Mouse (Mus musculus): ENCODE measurements around the gene Inpp5k. TPM values are rescaled to one million over a fixed set of nuclear protein-coding genes. Genes with fewer than 3 reads are reported as not detected.

Inpp5k gene
- polyA plus RNA-seq (2016; fragmentation: Nextera tagmentation; extraction: Ambion mirVana) = 14.4 and 17.6 TPM in 2 replicates

GRCm38 (mm10) chr11:75630645-75631229 lies at the start of gene Inpp5k:
TSS of gene Inpp5k (plus strand) at chr11:75630988.
- WGBS = under 1% methylated on average over 53 of the region's 53 CpGs
- Histone ChIP-seq H3K36me3 (peaks cover 30% of the 10 kb centered on the region), H3K4me1 (peaks cover 34% of the 10 kb centered on the region), H3K4me3 (peak within 1 kb of the TSS; percentile 74), H3K27me3 (ENCODE audit: low read depth, poor library complexity, severe bottlenecking) (no peaks in the 10 kb centered on the region), H3K9me3 (replicated peaks) (no peaks in the 10 kb centered on the region), H3K27ac (peak within 1 kb of the TSS; percentile 86)
- peak; percentile 91 for DNase-seq (ENCODE audit: low spot score)

GRCm38 (mm10) chr11:75581495-75582149 lies 49.2 kb upstream of the Inpp5k start:
- Histone ChIP-seq H3K4me3 (no peak overlapping the region), H3K4me1 (peaks cover 10% of the 10 kb centered on the region), H3K36me3 (no peaks in the 10 kb centered on the region), H3K27me3 (ENCODE audit: low read depth, poor library complexity, severe bottlenecking) (no peaks in the 10 kb centered on the region), H3K9me3 (replicated peaks) (no peaks in the 10 kb centered on the region), H3K27ac (no peak overlapping the region)
- WGBS = 92% methylated on average over 7 of the region's 7 CpGs
- no peak for DNase-seq (ENCODE audit: low spot score)

GRCm38 (mm10) chr11:75583521-75583920 lies 47.3 kb upstream of the Inpp5k start:
- no peaks in the 10 kb centered on the region for H3K9me3 ChIP-seq (replicated peaks)
- 71% methylated on average over 2 of the region's 2 CpGs for WGBS
- H3K27me3 ChIP-seq (ENCODE audit: low read depth, poor library complexity, severe bottlenecking) = no peaks in the 10 kb centered on the region
- H3K4me3 ChIP-seq = no peak overlapping the region
- no peak overlapping the region for H3K27ac ChIP-seq
- DNase-seq (ENCODE audit: low spot score) = no peak
- no peaks in the 10 kb centered on the region for H3K36me3 ChIP-seq
- H3K4me1 ChIP-seq = peaks cover 16% of the 10 kb centered on the region

- Histone ChIP-seq H3K27ac (no peak overlapping the region), H3K27me3 (ENCODE audit: low read depth, poor library complexity, severe bottlenecking) (no peaks in the 10 kb centered on the region), H3K4me1 (peaks cover 21% of the 10 kb centered on the region), H3K36me3 (0 out of 2 replicates have a peak, but pooled peaks cover 2% of the 10 kb centered on the region), H3K9me3 (replicated peaks) (no peaks in the 10 kb centered on the region), H3K4me3 (no peak overlapping the region)
- DNase-seq (ENCODE audit: low spot score) = no peak
- WGBS = 80% methylated on average over 4 of the region's 4 CpGs
Measured at GRCm38 (mm10) chr11:75585061-75585460, 45.7 kb upstream of the Inpp5k start.

GRCm38 (mm10) chr11:75585978-75586377 lies 44.8 kb upstream of the Inpp5k start:
- no peak for DNase-seq (ENCODE audit: low spot score)
- WGBS = 83% methylated on average over 5 of the region's 5 CpGs

GRCm38 (mm10) chr11:75586963-75587362 lies 43.8 kb upstream of the Inpp5k start:
- H3K9me3 ChIP-seq (replicated peaks) = no peaks in the 10 kb centered on the region
- H3K27me3 ChIP-seq (ENCODE audit: low read depth, poor library complexity, severe bottlenecking) = no peaks in the 10 kb centered on the region
- no peak for DNase-seq (ENCODE audit: low spot score)
- H3K4me1 ChIP-seq = peaks cover 23% of the 10 kb centered on the region
- no peak overlapping the region for H3K27ac ChIP-seq
- WGBS = 83% methylated on average over 5 of the region's 5 CpGs
- H3K36me3 ChIP-seq = peaks cover 14% of the 10 kb centered on the region
- no peak overlapping the region for H3K4me3 ChIP-seq

More at GRCm38 (mm10) chr11:75585978-75586377, 44.8 kb upstream of the Inpp5k start:
- no peak overlapping the region for H3K4me3 ChIP-seq
- H3K27ac ChIP-seq = no peak overlapping the region
- H3K27me3 ChIP-seq (ENCODE audit: low read depth, poor library complexity, severe bottlenecking) = no peaks in the 10 kb centered on the region
- H3K36me3 ChIP-seq = 0 out of 2 replicates have a peak, but pooled peaks cover 4% of the 10 kb centered on the region
- no peaks in the 10 kb centered on the region for H3K9me3 ChIP-seq (replicated peaks)
- peaks cover 23% of the 10 kb centered on the region for H3K4me1 ChIP-seq

GRCm38 (mm10) chr11:75587493-75588284 lies 43.1 kb upstream of the Inpp5k start, which contains the start of gene Pitpna:
TSS of gene Pitpna (plus strand) at chr11:75588097.
- peaks cover 23% of the 10 kb centered on the region for H3K4me1 ChIP-seq
- peak within 1 kb of the TSS; percentile 91 for H3K27ac ChIP-seq
- H3K36me3 ChIP-seq = peaks cover 21% of the 10 kb centered on the region
- DNase-seq (ENCODE audit: low spot score) = peak; percentile 97
- H3K27me3 ChIP-seq (ENCODE audit: low read depth, poor library complexity, severe bottlenecking) = no peaks in the 10 kb centered on the region
- no peaks in the 10 kb centered on the region for H3K9me3 ChIP-seq (replicated peaks)
- H3K4me3 ChIP-seq = peak within 1 kb of the TSS; percentile 99
- WGBS = 6% methylated on average over 49 of the region's 49 CpGs

- Histone ChIP-seq H3K36me3 (peaks cover 29% of the 10 kb centered on the region), H3K4me3 (peak overlapping the region; percentile 99), H3K9me3 (replicated peaks) (no peaks in the 10 kb centered on the region), H3K4me1 (peaks cover 23% of the 10 kb centered on the region), H3K27ac (peak overlapping the region; percentile 91), H3K27me3 (ENCODE audit: low read depth, poor library complexity, severe bottlenecking) (no peaks in the 10 kb centered on the region)
- DNase-seq (ENCODE audit: low spot score) = no peak
- WGBS = 1% methylated on average over 37 of the region's 37 CpGs
Measured at GRCm38 (mm10) chr11:75588285-75588941, 42.4 kb upstream of the Inpp5k start.

- Histone ChIP-seq H3K27me3 (ENCODE audit: low read depth, poor library complexity, severe bottlenecking) (no peaks in the 10 kb centered on the region), H3K4me3 (no peak overlapping the region), H3K9me3 (replicated peaks) (no peaks in the 10 kb centered on the region), H3K4me1 (peaks cover 21% of the 10 kb centered on the region), H3K36me3 (peaks cover 69% of the 10 kb centered on the region), H3K27ac (no peak overlapping the region)
- DNase-seq (ENCODE audit: low spot score) = no peak
- WGBS = 80% methylated on average over 5 of the region's 5 CpGs
Measured at GRCm38 (mm10) chr11:75592612-75593011, 38.2 kb upstream of the Inpp5k start.

- Histone ChIP-seq H3K27ac (no peak overlapping the region), H3K9me3 (replicated peaks) (no peaks in the 10 kb centered on the region), H3K4me1 (peaks cover 5% of the 10 kb centered on the region), H3K4me3 (no peak overlapping the region), H3K36me3 (peaks cover 85% of the 10 kb centered on the region), H3K27me3 (ENCODE audit: low read depth, poor library complexity, severe bottlenecking) (no peaks in the 10 kb centered on the region)
- 82% methylated on average over 9 of the region's 9 CpGs for WGBS
- DNase-seq (ENCODE audit: low spot score) = no peak
Measured at GRCm38 (mm10) chr11:75594431-75594830, 36.4 kb upstream of the Inpp5k start.

- no peak for DNase-seq (ENCODE audit: low spot score)
- Histone ChIP-seq H3K36me3 (peaks cover 88% of the 10 kb centered on the region), H3K27me3 (ENCODE audit: low read depth, poor library complexity, severe bottlenecking) (no peaks in the 10 kb centered on the region), H3K27ac (no peak overlapping the region), H3K4me1 (no peaks in the 10 kb centered on the region), H3K9me3 (replicated peaks) (no peaks in the 10 kb centered on the region), H3K4me3 (no peak overlapping the region)
- WGBS = 88% methylated on average over 2 of the region's 2 CpGs
Measured at GRCm38 (mm10) chr11:75595404-75595803, 35.4 kb upstream of the Inpp5k start.

GRCm38 (mm10) chr11:75595816-75596215 lies 35.0 kb upstream of the Inpp5k start:
- H3K9me3 ChIP-seq (replicated peaks) = no peaks in the 10 kb centered on the region
- no peak overlapping the region for H3K27ac ChIP-seq
- H3K27me3 ChIP-seq (ENCODE audit: low read depth, poor library complexity, severe bottlenecking) = no peaks in the 10 kb centered on the region
- no peaks in the 10 kb centered on the region for H3K4me1 ChIP-seq
- WGBS = 85% methylated on average over 7 of the region's 7 CpGs
- no peak for DNase-seq (ENCODE audit: low spot score)
- no peak overlapping the region for H3K4me3 ChIP-seq
- peaks cover 92% of the 10 kb centered on the region for H3K36me3 ChIP-seq

Measured in limb, embryonic 10.5 days (tissue).